Mouse (Mus musculus): ENCODE measurements around the gene Dtx1. TPM values are rescaled to one million over a fixed set of nuclear protein-coding genes. Genes with fewer than 3 reads are reported as not detected.
A peak's percentile ranks its signal among the peaks of the same experiment; 100 is the strongest.

Dtx1 gene
- polyA plus RNA-seq, 1 experiment from 2014 or later, result 34.8 TPM

DNA sequence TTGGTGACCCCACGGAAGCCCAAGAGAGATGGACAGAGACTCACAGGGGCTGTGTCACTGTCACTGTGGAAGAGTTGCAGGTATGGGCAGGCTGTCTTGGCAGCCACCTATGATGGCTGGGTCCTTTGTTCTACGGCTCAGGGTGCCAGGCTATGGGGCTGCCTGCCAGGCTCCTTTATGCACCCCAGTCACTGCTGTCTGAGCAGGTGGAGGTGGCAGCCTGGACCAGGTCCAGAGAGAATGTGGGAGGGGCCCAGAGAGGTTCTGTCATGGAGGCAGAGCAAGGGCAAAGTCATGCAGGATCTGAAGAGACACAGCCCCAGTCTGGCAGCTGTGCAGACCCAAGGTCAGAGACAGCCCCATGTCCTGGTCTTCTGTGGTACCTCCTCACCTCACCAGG lies 8.8 kb downstream of the Dtx1 start:
- H3K4me3 ChIP-seq, result no peak overlapping the region
- WGBS, result 82% methylated on average over 2 of the region's 2 CpGs
- H3K27me3 ChIP-seq, result peaks cover 25% of the 10 kb centered on the region
- H3K4me2 ChIP-seq, result no peak overlapping the region
- ATAC-seq (ENCODE audit: low FRiP score), result no peak
- H3K4me1 ChIP-seq (replicated peaks), result peaks cover 87% of the 10 kb centered on the region
- no peak overlapping the region for H3K27ac ChIP-seq
- H3K9ac ChIP-seq, result no peak overlapping the region
- H3K9me3 ChIP-seq, result no peaks in the 10 kb centered on the region
- H3K36me3 ChIP-seq, result no peaks in the 10 kb centered on the region

DNA sequence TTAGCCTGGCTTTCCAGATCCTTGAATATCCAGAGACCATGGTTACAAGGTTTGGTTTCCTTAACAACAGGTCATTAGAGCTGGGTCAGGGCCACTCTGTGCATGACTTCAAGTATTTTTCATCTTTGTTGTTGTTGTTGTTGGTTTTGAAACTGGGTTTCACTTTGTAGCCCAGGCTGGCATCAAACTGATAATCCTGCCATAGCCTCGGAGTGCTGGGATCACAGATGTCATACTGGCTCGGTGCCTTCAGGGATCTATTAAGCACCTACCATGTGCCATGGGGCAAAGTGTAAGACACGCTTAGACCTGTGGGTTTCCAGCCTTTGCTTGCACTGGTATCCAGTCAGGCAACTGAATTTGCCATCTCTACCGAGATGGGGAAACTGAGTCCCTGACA lies 9.3 kb downstream of the Dtx1 start:
- H3K27me3 ChIP-seq, result peaks cover 30% of the 10 kb centered on the region
- peaks cover 87% of the 10 kb centered on the region for H3K4me1 ChIP-seq (replicated peaks)
- H3K9me3 ChIP-seq, result no peaks in the 10 kb centered on the region
- WGBS, result 86% methylated on average over 4 of the region's 4 CpGs
- no peak overlapping the region for H3K27ac ChIP-seq
- no peak overlapping the region for H3K4me2 ChIP-seq
- no peaks in the 10 kb centered on the region for H3K36me3 ChIP-seq
- no peak overlapping the region for H3K9ac ChIP-seq
- no peak overlapping the region for H3K4me3 ChIP-seq
- ATAC-seq (ENCODE audit: low FRiP score), result no peak

- Histone ChIP-seq H3K36me3 (no peaks in the 10 kb centered on the region), H3K27me3 (peaks cover 42% of the 10 kb centered on the region), H3K27ac (no peak overlapping the region), H3K9ac (0 out of 2 replicates have a peak overlapping the region, but pooled peaks have one; percentile 1), H3K4me2 (no peak overlapping the region), H3K4me1 (replicated peaks) (peaks cover 82% of the 10 kb centered on the region), H3K4me3 (no peak overlapping the region), H3K9me3 (no peaks in the 10 kb centered on the region)
- 50% methylated on average over 11 of the region's 11 CpGs for WGBS
- ATAC-seq (ENCODE audit: low FRiP score), result no peak
These were observed 10.5 kb downstream of the Dtx1 start for GRCm38 (mm10) chr5:120700996-120701790.

GRCm38 (mm10) chr5:120698801-120699391 lies 12.8 kb downstream of the Dtx1 start:
- peaks cover 11% of the 10 kb centered on the region for H3K36me3 ChIP-seq
- H3K4me3 ChIP-seq, result no peak overlapping the region
- H3K9me3 ChIP-seq, result no peaks in the 10 kb centered on the region
- peak overlapping the region; percentile 44 for H3K27ac ChIP-seq
- peaks cover 60% of the 10 kb centered on the region for H3K27me3 ChIP-seq
- peak overlapping the region; percentile 56 for H3K9ac ChIP-seq
- peaks cover 77% of the 10 kb centered on the region for H3K4me1 ChIP-seq (replicated peaks)
- 39% methylated on average over 16 of the region's 16 CpGs for WGBS
- H3K4me2 ChIP-seq, result no peak overlapping the region
- ATAC-seq (ENCODE audit: low FRiP score), result no peak

DNA sequence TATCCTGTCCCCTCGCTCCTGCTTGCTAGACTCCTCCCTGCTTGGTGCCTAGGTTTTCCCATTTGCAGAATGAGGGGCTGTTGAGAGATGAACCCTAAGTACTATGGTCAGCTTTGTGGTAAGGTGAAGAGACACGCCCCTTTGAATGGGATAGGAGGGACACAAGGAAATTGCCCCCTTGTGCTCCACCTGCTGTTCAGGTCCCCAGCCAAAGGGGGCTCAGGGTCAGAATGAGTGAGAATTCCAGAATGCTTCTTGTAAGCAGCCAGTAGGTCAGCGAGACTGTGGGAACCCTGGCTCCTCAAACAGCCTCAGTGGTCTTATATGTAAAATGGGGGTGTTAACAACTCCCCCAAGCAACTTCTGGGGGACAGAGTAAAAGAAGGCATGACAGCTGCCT lies 13.5 kb downstream of the Dtx1 start:
- peaks cover 65% of the 10 kb centered on the region for H3K27me3 ChIP-seq
- no peak overlapping the region for H3K4me2 ChIP-seq
- ATAC-seq (ENCODE audit: low FRiP score), result no peak
- no peak overlapping the region for H3K27ac ChIP-seq
- 55% methylated on average over 3 of the region's 3 CpGs for WGBS
- peaks cover 18% of the 10 kb centered on the region for H3K36me3 ChIP-seq
- peaks cover 75% of the 10 kb centered on the region for H3K4me1 ChIP-seq (replicated peaks)
- H3K4me3 ChIP-seq, result no peak overlapping the region
- H3K9ac ChIP-seq, result 0 out of 2 replicates have a peak overlapping the region, but pooled peaks have one; percentile 56
- H3K9me3 ChIP-seq, result no peaks in the 10 kb centered on the region

- H3K27me3 ChIP-seq, result peaks cover 74% of the 10 kb centered on the region
- no peaks in the 10 kb centered on the region for H3K9me3 ChIP-seq
- peaks cover 31% of the 10 kb centered on the region for H3K36me3 ChIP-seq
- H3K4me1 ChIP-seq (replicated peaks), result peaks cover 70% of the 10 kb centered on the region
- no peak overlapping the region for H3K4me3 ChIP-seq
- no peak overlapping the region for H3K4me2 ChIP-seq
- no peak overlapping the region for H3K27ac ChIP-seq
- 0 out of 2 replicates have a peak overlapping the region, but pooled peaks have one; percentile 19 for H3K9ac ChIP-seq
- WGBS, result 60% methylated on average over 4 of the region's 4 CpGs
- 0 out of 2 replicates have a peak, but pooled peaks have one; percentile 1 for ATAC-seq (ENCODE audit: low FRiP score)
These were observed 14.9 kb downstream of the Dtx1 start for GRCm38 (mm10) chr5:120696865-120697264.

DNA sequence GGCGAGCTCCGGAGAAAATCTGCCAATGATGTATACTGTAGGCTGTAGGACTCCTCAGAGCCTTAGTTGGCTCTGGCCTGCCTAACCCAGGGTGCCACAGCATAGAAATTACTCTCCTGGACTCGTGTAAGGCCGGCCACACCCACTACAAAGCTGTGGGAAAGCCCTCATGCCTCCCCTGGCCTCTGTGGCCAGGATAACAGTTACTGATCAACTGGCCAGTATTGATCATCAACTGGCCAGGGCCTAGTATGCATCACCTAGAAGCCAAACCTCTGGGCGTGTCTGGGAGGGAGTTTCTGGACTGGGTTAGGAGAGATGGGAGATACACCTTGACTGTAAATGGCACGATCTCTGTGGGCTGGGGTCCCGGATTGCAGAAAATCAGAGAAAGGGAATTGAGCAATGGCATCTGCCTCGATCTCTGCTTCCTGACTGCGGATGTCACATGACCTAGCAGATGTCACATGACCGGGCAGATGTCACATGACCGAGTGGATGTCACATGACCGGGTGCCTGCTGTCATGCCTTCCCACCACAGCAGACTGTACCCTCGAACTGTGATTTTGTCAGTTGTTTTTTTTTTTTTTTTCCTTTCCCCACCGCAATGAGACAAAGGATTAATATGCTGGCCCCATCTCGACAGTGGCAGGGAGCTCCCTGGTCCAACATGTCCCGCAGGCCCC lies 15.5 kb downstream of the Dtx1 start:
- H3K27ac ChIP-seq, result no peak overlapping the region
- no peak overlapping the region for H3K4me3 ChIP-seq
- H3K36me3 ChIP-seq, result peaks cover 36% of the 10 kb centered on the region
- H3K9me3 ChIP-seq, result no peaks in the 10 kb centered on the region
- peaks cover 63% of the 10 kb centered on the region for H3K4me1 ChIP-seq (replicated peaks)
- 79% methylated on average over 16 of the region's 16 CpGs for WGBS
- H3K9ac ChIP-seq, result no peak overlapping the region
- no peak overlapping the region for H3K4me2 ChIP-seq
- H3K27me3 ChIP-seq, result peaks cover 78% of the 10 kb centered on the region
- ATAC-seq (ENCODE audit: low FRiP score), result no peak

DNA sequence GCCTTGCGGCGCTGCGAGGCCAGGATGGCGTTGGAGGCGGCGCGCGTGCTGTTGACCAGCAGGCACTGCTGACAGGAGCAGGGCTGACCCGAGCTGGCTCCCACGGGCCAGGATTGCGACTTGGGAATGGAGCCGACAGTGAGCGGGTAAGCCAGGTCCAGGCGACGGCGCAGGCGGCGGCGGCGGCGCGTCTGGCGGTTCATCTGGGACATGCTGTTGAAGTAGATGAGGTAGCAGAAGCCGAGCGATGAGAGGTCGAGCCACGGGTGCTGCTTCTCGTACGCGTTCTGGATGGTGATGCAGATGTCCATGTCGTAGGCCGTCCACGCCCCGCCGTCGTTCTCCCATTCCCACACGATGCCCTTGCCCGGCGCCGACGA lies 17.0 kb downstream of the Dtx1 start:
- H3K4me2 ChIP-seq, result peak overlapping the region; percentile 26; the same call in 1 of the 2 replicates
- H3K27me3 ChIP-seq, result peaks cover 75% of the 10 kb centered on the region
- peaks cover 46% of the 10 kb centered on the region for H3K36me3 ChIP-seq
- peak overlapping the region; percentile 8; the same call in 1 of the 2 replicates for H3K4me3 ChIP-seq
- H3K9me3 ChIP-seq, result no peaks in the 10 kb centered on the region
- H3K27ac ChIP-seq, result no peak overlapping the region
- peaks cover 48% of the 10 kb centered on the region for H3K4me1 ChIP-seq (replicated peaks)
- ATAC-seq (ENCODE audit: low FRiP score), result no peak
- peak overlapping the region; percentile 43; the same call in 1 of the 2 replicates for H3K9ac ChIP-seq
- WGBS, result 7% methylated on average over 41 of the region's 41 CpGs

DNA sequence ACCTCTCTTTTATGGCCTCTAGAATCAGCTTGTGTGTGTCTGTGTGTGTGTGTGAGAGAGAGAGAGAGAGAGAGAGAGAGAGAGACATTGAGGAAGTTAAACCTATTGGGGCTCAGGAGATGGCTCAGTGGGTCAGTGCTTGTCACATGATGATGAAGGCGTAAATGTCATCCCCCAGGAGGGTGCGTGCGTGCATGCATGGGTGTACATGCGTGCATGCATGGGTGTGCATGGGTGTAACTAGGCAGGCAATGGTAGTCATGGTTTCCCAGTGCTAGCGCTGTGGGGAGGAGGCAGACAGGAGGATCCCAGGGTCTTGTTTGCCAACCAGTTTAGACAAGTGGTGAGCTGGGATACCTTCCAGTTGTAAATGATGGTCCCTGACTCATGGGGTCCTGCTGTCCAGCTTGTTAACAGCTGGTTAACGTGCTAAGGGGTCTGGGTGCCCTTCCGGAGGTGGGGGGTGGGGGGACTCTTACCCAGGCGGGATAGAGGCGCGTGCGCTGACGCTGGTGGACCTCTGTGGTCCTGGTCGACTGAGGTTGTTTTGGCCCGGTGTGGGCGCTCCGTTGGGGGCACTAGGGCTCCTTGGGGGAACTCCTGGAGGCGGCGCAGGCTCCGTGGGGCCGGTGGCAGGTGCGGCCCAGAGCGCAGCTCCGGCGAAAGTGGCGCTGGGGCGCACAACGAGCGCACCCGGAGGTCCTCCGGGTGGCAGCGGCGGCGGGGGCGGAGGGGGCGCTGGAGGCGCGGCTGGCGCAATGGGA lies 17.6 kb downstream of the Dtx1 start:
- no peak overlapping the region for H3K27ac ChIP-seq
- H3K9me3 ChIP-seq, result no peaks in the 10 kb centered on the region
- peaks cover 46% of the 10 kb centered on the region for H3K36me3 ChIP-seq
- ATAC-seq (ENCODE audit: low FRiP score), result no peak
- H3K9ac ChIP-seq, result peak overlapping the region; percentile 43; the same call in 1 of the 2 replicates
- peaks cover 42% of the 10 kb centered on the region for H3K4me1 ChIP-seq (replicated peaks)
- H3K27me3 ChIP-seq, result peaks cover 75% of the 10 kb centered on the region
- peak overlapping the region; percentile 26; the same call in 1 of the 2 replicates for H3K4me2 ChIP-seq
- peak overlapping the region; percentile 8; the same call in 1 of the 2 replicates for H3K4me3 ChIP-seq
- 12% methylated on average over 38 of the region's 38 CpGs for WGBS

GRCm38 (mm10) chr5:120692034-120692433 lies 19.7 kb downstream of the Dtx1 start:
- 81% methylated on average over 19 of the region's 19 CpGs for WGBS
- peaks cover 70% of the 10 kb centered on the region for H3K27me3 ChIP-seq
- no peak overlapping the region for H3K9ac ChIP-seq
- no peak for ATAC-seq (ENCODE audit: low FRiP score)
- H3K27ac ChIP-seq, result no peak overlapping the region
- no peaks in the 10 kb centered on the region for H3K9me3 ChIP-seq
- peaks cover 21% of the 10 kb centered on the region for H3K4me1 ChIP-seq (replicated peaks)
- peaks cover 61% of the 10 kb centered on the region for H3K36me3 ChIP-seq
- no peak overlapping the region for H3K4me2 ChIP-seq
- H3K4me3 ChIP-seq, result no peak overlapping the region

GRCm38 (mm10) chr5:120690417-120690816 lies 21.3 kb downstream of the Dtx1 start:
- peaks cover 76% of the 10 kb centered on the region for H3K36me3 ChIP-seq
- H3K4me3 ChIP-seq, result no peak overlapping the region
- no peak overlapping the region for H3K4me2 ChIP-seq
- peaks cover 68% of the 10 kb centered on the region for H3K27me3 ChIP-seq
- no peak for ATAC-seq (ENCODE audit: low FRiP score)
- H3K9ac ChIP-seq, result no peak overlapping the region
- WGBS, result 56% methylated on average over 4 of the region's 4 CpGs
- no peaks in the 10 kb centered on the region for H3K9me3 ChIP-seq
- H3K27ac ChIP-seq, result no peak overlapping the region
- peaks cover 13% of the 10 kb centered on the region for H3K4me1 ChIP-seq (replicated peaks)
